Mouse (Mus musculus): Measurements from ENCODE around the gene Tmem94. TPM values are rescaled to one million over a fixed set of nuclear protein-coding genes. Genes with fewer than 3 reads are reported as not detected.
"Not testable (repeated sequence)": the region's sequence is repeated elsewhere in the genome, so short reads cannot be mapped to it uniquely, and the experiment has no call there.

Gene Tmem94
- 10 to 100 TPM; 50.9 to 56.1 TPM for total RNA-seq (2021)
- long read RNA-seq, full-length matches to known transcripts: 3 of 36 reads
- long read RNA-seq, partial matches to known transcripts: 17 of 36 reads
- long read RNA-seq, other reads (novel, unspliced or antisense): 16 of 36 reads

GRCm38 (mm10) chr11:115765103-115765606 is at the start of gene Tmem94:
Gene Tmem94 (plus strand): TSS chr11:115765433.
- DNase-seq (ENCODE audit: low spot score in 2 of 2): peak; percentile 97 to 98

GRCm38 (mm10) chr11:115716410-115717338 is 48.6 kb upstream of the Tmem94 start:
- DNase-seq (ENCODE audit: low spot score in 2 of 2): no peak

GRCm38 (mm10) chr11:115717660-115718390 is 47.4 kb upstream of the Tmem94 start:
- DNase-seq (ENCODE audit: low spot score in 2 of 2): no peak

GRCm38 (mm10) chr11:115722638-115723037 is 42.6 kb upstream of the Tmem94 start:
- peak; percentile 54 to 83 for DNase-seq (ENCODE audit: low spot score in 2 of 2)

- DNase-seq (ENCODE audit: low spot score in 2 of 2): no peak
Observed at GRCm38 (mm10) chr11:115723231-115723630, 42.0 kb upstream of the Tmem94 start.

- no peak for DNase-seq (ENCODE audit: low spot score in 2 of 2)
Observed at GRCm38 (mm10) chr11:115734041-115734686, 31.1 kb upstream of the Tmem94 start.

- no peak for DNase-seq (ENCODE audit: low spot score in 2 of 2)
Observed at GRCm38 (mm10) chr11:115737608-115738208, 27.5 kb upstream of the Tmem94 start.

- no peak for DNase-seq (ENCODE audit: low spot score in 2 of 2)
Observed at GRCm38 (mm10) chr11:115738275-115738885, 26.9 kb upstream of the Tmem94 start.

- no peak for DNase-seq (ENCODE audit: low spot score in 2 of 2)
Observed at GRCm38 (mm10) chr11:115741070-115741469, 24.2 kb upstream of the Tmem94 start.

- DNase-seq (ENCODE audit: low spot score in 2 of 2): no peak
Observed at GRCm38 (mm10) chr11:115742926-115743325, 22.3 kb upstream of the Tmem94 start.

- DNase-seq (ENCODE audit: low spot score in 2 of 2): no peak
Observed at GRCm38 (mm10) chr11:115744385-115744784, 20.8 kb upstream of the Tmem94 start.

GRCm38 (mm10) chr11:115746109-115746508 is 19.1 kb upstream of the Tmem94 start:
- DNase-seq (ENCODE audit: low spot score in 2 of 2): no peak

- no peak for DNase-seq (ENCODE audit: low spot score in 2 of 2)
Observed at GRCm38 (mm10) chr11:115746762-115747161, 18.5 kb upstream of the Tmem94 start.

GRCm38 (mm10) chr11:115747351-115747750 is 17.9 kb upstream of the Tmem94 start:
- no peak for DNase-seq (ENCODE audit: low spot score in 2 of 2)

GRCm38 (mm10) chr11:115749834-115750233 is 15.4 kb upstream of the Tmem94 start:
- DNase-seq (ENCODE audit: low spot score in 2 of 2): no peak

- no peak for DNase-seq (ENCODE audit: low spot score in 2 of 2)
Observed at GRCm38 (mm10) chr11:115751725-115752124, 13.5 kb upstream of the Tmem94 start.

- no peak for DNase-seq (ENCODE audit: low spot score in 2 of 2)
Observed at GRCm38 (mm10) chr11:115752653-115753052, 12.6 kb upstream of the Tmem94 start.

- no peak for DNase-seq (ENCODE audit: low spot score in 2 of 2)
Observed at GRCm38 (mm10) chr11:115753485-115753884, 11.7 kb upstream of the Tmem94 start.

- DNase-seq (ENCODE audit: low spot score in 2 of 2): not testable (repeated sequence)
Observed at GRCm38 (mm10) chr11:115762176-115762575, 3.1 kb upstream of the Tmem94 start.

- no peak for DNase-seq (ENCODE audit: low spot score in 2 of 2)
Observed at GRCm38 (mm10) chr11:115764698-115765097, 535 bp upstream of the Tmem94 start.
